Mouse (Mus musculus) frontal cortex, postnatal 10 days (tissue): ENCODE measurements around the gene Zfp982.
"Not testable (repeated sequence)": the region's sequence is repeated elsewhere in the genome, so short reads cannot be mapped to it uniquely, and the experiment has no call there.

Source experiments
- DNase-seq, 2 experiments: peaks; one replicate each; pipeline ENCODE4 v3.0.0; 2022; ENCODE audit warnings: low spot score in 2 of 2, mixed read lengths in 1 of 2

Zfp982 gene

DNA sequence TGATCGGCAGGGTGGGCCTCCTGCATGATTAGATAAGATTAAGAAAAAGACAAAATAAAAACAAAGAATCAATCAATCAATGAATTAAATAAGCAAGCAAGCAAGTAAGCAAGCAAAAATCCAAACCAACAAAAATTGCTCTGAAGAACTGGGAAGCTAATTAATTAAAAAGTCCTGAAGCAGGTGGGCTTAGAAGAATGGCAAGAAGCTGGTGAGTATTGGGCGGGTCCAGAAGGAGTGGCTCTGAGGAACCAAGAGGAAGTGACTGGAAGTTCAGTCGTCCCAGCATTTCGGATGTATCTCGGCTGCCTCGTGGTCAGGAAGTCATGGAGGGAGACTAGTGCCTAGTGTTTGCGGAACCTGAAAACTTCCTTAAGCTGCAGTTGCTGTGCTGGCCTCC is at the start of gene Zfp982:
Gene Zfp982 (plus strand): TSS at position 301 of the 400 bp plus-strand sequence.
- not testable (repeated sequence) for DNase-seq

- DNase-seq, result peak in 1 of 2 experiments; percentile 14
Measured at GRCm38 (mm10) chr4:147442649-147443553, 49.3 kb upstream of the Zfp982 start.

- not testable (repeated sequence) for DNase-seq
Measured at GRCm38 (mm10) chr4:147443554-147443927, 48.7 kb upstream of the Zfp982 start.

DNA sequence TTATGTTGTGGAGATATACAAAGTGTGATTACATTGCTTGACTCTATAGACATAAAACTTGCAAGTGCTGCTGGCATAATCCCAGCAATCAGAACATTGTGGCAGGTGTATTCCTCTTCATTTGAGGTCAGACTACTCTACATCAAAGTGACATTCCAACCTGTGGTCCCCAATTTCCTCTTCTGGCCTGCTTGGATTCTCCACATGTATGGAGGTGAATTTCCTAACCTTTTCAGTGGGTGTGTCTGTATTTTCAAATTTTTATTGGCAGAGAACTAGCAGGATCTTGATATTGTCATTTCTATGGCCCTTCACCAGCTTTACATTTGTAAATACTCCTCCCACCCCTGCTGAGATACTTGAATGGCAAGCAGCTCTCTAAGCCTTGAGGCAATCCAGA is 46.8 kb upstream of the Zfp982 start:
- DNase-seq, result not testable (repeated sequence)

GRCm38 (mm10) chr4:147448358-147448757 is 43.9 kb upstream of the Zfp982 start:
- no peak for DNase-seq

DNA sequence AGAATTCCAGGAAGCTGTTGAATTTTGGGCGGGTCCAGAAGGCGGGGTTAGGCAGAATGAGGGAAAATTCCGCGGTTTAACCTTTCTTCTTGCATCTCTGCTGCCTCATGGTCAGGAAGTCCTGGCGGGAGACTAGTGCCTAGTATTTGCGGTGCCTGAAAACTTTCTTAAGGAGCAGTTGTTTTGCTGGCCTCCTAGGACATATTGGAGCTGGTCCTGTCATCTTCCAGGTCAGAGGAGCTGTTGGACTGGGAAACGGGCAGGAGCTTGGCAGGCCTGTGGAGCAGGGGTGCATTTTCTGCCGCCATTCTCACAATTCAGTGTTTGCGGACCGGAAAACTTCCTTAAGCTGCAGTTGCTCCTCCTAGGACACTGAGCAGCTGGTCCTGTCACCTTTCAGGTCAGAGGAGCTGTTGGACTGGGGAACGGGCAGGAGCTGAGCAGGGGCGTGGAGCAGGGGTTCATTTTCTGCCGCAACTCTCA is 43.1 kb upstream of the Zfp982 start:
- no peak for DNase-seq

DNA sequence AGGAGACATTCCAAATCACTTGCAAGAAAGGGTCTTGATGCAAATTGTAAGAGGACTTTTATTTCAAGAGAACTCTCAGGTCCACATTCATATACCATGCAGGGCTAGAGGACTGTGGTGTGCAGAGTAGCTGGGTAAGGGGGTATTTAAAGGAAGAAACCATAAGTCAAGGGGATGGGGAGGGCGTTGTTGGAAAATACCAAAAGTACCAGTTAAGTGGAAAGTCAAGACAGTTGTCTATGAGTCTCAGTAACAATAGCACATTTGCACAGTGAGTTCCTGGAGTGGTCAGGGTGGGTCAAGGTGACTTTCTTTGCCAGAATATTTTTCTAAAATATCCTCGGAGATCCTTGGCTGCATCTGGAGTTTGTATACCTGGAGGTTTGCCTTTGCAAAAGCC is 42.2 kb upstream of the Zfp982 start:
- not testable (repeated sequence) for DNase-seq

- DNase-seq, result not testable (repeated sequence)
Measured at GRCm38 (mm10) chr4:147467207-147467606, 25.0 kb upstream of the Zfp982 start.

DNA sequence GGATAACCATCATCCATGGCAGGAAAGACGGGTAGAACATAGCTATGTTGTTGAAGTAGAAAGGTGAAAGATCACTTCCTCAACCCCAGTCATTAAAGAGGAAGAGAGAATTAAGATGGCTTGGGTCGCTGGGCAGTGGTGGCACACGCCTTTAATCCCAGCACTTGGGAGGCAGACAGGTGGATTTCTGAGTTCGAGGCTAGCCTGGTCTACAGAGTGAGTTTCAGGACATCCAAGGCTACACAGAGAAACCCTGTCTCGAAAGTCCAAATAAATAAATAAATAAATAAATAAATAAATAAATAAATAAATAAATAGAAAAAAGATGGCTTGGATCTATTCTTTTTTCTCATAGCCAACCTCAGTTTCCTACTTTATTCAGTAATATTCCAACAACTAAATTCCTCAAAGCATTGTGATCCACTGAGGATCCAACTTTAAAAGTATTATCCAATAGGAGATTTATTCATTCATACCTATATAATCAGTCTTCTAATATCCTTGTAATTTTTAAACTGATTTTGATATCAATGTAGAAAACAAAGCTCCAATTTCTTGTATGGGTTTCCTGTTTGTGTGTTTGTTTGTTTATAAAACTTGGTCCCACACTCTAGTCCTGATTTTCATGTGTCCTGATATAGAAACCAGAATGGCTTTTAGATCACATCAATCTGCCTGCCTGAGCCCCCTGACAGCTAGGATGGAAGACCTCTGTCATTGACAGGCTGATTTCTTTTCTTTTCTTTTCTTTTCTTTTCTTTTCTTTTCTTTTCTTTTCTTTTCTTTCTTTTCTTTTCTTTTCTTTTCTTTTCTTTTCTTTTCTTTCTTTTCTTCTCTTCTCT is 6.8 kb downstream of the Zfp982 start:
- not testable (repeated sequence) for DNase-seq

DNA sequence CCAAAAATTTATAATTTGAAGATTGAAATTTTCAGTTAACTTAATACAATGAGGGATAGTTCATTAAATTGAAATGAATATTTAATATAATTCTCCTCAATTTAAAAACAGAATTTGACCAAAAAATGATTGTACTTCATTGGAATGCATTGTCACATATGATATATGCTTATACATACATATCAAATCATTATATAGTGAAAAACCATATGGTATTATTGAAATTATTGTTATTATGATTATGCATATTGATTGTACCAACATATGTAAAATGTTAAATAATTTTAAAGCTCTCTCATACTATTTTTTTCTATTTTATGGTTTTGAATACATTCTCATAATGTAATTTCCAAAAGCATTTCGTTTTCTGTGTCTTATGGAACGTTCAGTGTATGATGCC is 17.0 kb downstream of the Zfp982 start:
- DNase-seq, result no peak

DNA sequence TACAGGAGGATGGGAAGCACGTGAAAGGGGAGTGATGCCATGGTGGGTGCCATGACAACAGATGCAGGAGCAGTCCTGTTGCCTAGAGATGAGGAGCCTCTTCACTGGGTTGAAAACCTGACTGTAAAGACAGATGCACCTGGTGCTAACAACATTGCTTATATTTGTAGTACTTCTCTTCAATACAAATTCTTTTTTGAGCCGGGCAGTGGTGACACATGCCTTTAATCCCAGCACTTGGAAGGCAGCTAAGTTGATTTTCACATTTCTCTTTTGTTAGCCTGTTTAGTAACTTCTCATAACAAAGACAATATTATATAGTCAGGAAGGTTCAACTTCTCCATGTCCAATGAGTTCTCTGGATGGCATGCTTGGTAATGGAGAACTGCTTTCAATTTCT is 26.8 kb downstream of the Zfp982 start:
- no peak for DNase-seq

DNA sequence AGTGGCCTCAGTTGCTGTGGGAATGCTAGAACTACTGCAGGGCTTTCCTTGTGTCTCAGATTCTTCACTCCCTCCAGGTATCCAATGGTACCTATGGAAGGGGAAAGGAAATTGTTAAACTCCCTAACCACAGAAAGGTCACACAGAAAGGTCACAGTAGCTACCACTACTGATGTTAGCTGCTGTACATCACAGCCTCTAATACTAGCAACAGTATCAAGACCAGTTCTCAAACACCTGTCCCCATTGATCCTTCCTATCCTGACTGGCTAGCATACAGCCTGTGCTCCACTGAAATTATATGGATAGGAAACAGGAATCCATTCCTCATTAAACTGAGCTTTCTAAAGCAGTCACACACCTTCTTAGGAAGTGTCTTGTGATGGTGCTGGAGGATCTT is 27.9 kb downstream of the Zfp982 start:
- no peak for DNase-seq

DNA sequence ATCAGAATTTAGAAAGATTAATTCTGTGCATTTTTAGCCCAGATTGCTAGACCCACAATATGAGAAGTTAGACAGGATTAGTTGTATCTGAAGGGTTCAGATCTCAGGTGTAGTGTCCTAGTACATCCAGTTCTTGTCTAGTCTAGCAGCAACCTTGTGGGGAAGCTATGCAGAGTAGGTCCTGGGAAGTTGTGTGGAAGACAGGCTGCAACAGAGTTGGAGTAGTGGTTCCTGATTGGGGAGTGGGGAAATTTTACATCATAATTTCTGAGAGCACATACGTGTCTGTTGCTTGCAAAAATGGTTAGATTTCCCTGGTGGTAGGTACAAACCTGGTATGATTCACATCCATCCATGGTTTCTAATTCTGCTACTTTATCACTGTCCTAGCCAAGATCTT is 32.9 kb downstream of the Zfp982 start:
- DNase-seq, result no peak

DNA sequence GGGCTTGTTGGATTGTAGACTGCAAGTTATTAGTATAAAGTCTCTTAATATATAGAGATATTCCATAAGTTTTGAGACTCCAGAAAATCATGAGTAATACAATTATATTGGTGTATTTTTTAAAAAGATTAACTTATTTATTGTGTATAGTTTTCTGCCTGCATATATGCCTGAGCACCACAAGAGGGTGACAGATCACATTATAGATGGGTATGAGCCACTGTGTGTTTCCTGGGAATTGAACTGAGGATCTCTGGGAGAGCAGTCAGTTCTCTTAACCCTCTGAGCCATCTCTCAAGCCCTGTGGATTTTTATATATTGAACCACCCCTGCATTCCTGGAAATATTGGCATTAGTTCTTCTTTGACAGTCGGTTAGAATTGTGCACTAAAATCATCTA is 38.1 kb downstream of the Zfp982 start:
- DNase-seq, result no peak

DNA sequence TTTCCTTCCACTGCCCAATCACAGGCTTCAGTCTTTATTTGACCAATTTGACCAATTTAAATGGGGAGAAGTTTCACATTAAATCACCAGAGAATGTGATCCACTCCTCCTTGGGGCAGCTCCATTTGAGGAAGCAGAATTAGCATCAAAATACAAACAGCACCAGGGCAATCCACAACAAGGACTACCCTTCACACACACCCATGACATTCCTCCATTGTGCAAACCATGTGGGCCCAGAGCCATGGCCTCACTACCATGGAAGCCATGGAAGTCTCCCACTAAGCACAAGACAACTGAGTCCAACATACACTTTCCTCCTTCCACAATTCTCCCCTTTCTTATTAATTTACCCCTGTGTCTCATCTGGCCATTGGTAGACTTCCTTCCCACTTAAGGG is 43.7 kb downstream of the Zfp982 start:
- not testable (repeated sequence) for DNase-seq

GRCm38 (mm10) chr4:147537702-147538101 is 45.5 kb downstream of the Zfp982 start:
- no peak for DNase-seq

GRCm38 (mm10) chr4:147539918-147540317 is 47.7 kb downstream of the Zfp982 start, which contains the start of gene Gm16503:
Gene Gm16503, plus strand, starts transcription at chr4:147540218.
- not testable (repeated sequence) for DNase-seq

GRCm38 (mm10) chr4:147541105-147541504 is 48.9 kb downstream of the Zfp982 start:
- no peak for DNase-seq

DNA sequence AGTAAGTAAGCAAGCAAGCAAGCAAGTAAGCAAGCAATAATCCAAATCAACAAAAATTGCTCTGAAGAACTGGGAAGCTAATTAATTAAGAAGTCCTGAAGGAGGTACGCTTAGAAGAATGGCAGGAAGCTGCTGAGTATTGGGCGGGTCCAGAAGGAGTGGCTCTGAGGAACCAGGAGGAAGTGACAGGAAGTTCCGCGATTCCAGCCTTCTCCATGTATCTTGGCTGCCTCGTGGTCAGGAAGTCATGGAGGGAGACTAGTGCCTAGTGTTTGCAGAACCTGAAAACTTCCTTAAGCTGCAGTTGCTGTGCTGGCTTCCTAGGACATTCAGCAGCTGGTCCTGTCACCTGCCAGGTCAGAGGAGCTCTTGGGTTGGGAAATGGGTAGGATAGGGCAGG is 60.9 kb downstream of the Zfp982 start, which contains the start of gene Zfp985:
Gene Zfp985 (plus strand): TSS at position 207 of the 400 bp plus-strand sequence.
- not testable (repeated sequence) for DNase-seq

DNA sequence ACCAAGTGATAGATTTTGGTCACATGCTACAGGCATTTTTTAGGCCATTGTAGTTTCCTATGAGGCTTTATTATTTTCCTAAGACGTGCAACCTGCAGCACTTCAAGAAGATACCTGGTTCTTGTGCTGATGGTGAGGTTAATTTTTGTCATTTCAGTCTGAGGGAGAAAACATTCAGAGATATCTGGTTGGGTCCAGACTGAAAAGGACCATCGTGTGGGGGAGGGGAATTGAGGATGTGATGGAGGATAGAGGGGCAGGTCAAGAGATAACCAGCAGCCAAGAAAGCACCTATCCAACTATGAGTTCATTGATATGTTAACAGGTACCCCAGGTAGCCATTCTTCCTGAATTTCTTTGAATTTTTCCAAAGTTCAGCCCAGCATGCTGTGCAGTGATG is 62.1 kb downstream of the Zfp982 start:
- DNase-seq, result not testable (repeated sequence)

- DNase-seq, result not testable (repeated sequence)
Measured at GRCm38 (mm10) chr4:147556921-147557320, 64.7 kb downstream of the Zfp982 start.

- DNase-seq, result not testable (repeated sequence)
Measured at GRCm38 (mm10) chr4:147558011-147558410, 65.8 kb downstream of the Zfp982 start.
